18 mouse cellular contexts compared by ENCODE assay signal in genomic region chr6:53229350-53229749, GRCm38 (mm10). TPM values are rescaled to one million over a fixed set of nuclear protein-coding genes. Genes with fewer than 3 reads are reported as not detected.
"Had no signal": no experiment of that assay in that cellular context is flagged by ENCODE, and none has a peak within 500 bp of the region (broad histone marks: within the 10 kb centered on the region; RNA-seq: fewer than 3 reads in every experiment).

No protein-coding gene starts in this region.

- H3K27me3 ChIP-seq: kidney, embryonic 15.5 days; limb, embryonic 12.5 days; liver, embryonic 13.5 days; lung, embryonic 15.5 days; midbrain, embryonic 13.5 days; neural tube, embryonic 15.5 days had no signal

- H3K27ac ChIP-seq: kidney, embryonic 15.5 days; limb, embryonic 12.5 days; liver, embryonic 13.5 days; lung, embryonic 15.5 days; macrophage; midbrain, embryonic 13.5 days; neural tube, embryonic 15.5 days had no signal

- ATAC-seq: liver, postnatal 0 days; midbrain, embryonic 13.5 days had no signal

- H3K4me3 ChIP-seq: kidney, embryonic 15.5 days; limb, embryonic 12.5 days; liver, embryonic 13.5 days; lung, embryonic 15.5 days; midbrain, embryonic 13.5 days; myocyte; neural tube, embryonic 15.5 days had no signal

- H3K9ac ChIP-seq: kidney, embryonic 15.5 days; limb, embryonic 12.5 days; liver, embryonic 13.5 days; liver, postnatal 0 days; lung, embryonic 15.5 days; midbrain, embryonic 13.5 days; neural tube, embryonic 15.5 days had no signal

- H3K4me2 ChIP-seq: kidney, embryonic 15.5 days; limb, embryonic 12.5 days; liver, embryonic 13.5 days; lung, embryonic 15.5 days; midbrain, embryonic 13.5 days; neural tube, embryonic 15.5 days had no signal

- H3K36me3 ChIP-seq: kidney, embryonic 15.5 days; limb, embryonic 12.5 days; liver, embryonic 13.5 days; lung, embryonic 15.5 days; midbrain, embryonic 13.5 days; neural tube, embryonic 15.5 days had no signal

- H3K9me3 ChIP-seq: kidney, embryonic 15.5 days; limb, embryonic 12.5 days; liver, embryonic 13.5 days; lung, embryonic 15.5 days; midbrain, embryonic 13.5 days; neural tube, embryonic 15.5 days had no signal

- DNase-seq: kidney, postnatal 14 days; layer of hippocampus, postnatal 36 days; liver; liver, embryonic 13.5 days; liver, postnatal 0 days; lung, postnatal 14 days; right cerebral cortex, postnatal 4 days; spleen, adult 18-20 months; thymus, adult 18-20 months; thymus, postnatal 14 days had no signal

- H3K4me1 ChIP-seq: kidney, embryonic 15.5 days; liver, embryonic 13.5 days; neural tube, embryonic 15.5 days had no signal

RNA-seq across cellular contexts. Expression of gene Creb5, which starts 57.7 kb away (rescaled TPM):
- total RNA-seq: megakaryocyte-erythroid progenitor cell, adult 5-6 weeks had no signal
